Mouse (Mus musculus) testis, adult 2 months (tissue): ENCODE data around the gene Sprtn.

Source experiments
- CTCF ChIP-seq: fragments of 200-500 bp; IDR thresholded peaks from 2 replicates; pipeline ENCODE4 v1.5.1; 2012; ENCODE audit warnings: low read depth, mild to moderate bottlenecking, inconsistent platforms, low read length, moderate library complexity; ENCODE audit not compliant: control insufficient read depth, insufficient read depth, insufficient replicate concordance
- POLR2A ChIP-seq: fragments of 200-500 bp; IDR thresholded peaks from 2 replicates; pipeline ENCODE4 v1.6.1; 2012; ENCODE audit warnings: low read depth, mild to moderate bottlenecking, inconsistent platforms, low read length, moderate library complexity; ENCODE audit not compliant: control insufficient read depth

DNA sequence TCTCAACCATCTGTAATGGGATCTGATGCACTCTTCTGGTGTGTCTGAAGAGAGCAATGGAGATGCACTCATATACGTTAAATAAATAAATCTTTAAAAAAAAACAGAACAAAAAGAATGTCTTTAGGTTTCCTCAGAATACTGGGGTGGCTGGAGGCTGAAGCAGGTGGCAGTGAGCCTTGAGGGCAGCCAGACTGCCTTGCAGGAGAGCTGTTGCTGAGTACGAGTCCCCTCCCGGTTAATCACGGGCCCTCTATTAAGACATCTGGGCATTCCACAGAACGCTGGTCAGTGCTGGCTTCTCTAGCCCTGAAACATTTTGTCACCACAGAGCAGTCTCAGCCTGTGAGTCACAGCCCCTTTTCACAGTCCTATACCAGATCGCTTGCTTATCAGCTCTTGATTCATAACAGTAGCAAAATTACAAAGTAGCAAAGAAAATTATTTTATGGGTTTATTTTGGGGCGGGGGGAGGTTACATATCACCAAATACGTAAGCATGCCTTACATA lies 56.9 kb downstream of the Sprtn start:
- TF ChIP-seq CTCF (no peak), POLR2A (no peak)
